Mouse (Mus musculus) kidney, postnatal 0 days (tissue): ENCODE measurements around the gene Gm815. TPM values are rescaled to one million over a fixed set of nuclear protein-coding genes. Genes with fewer than 3 reads are reported as not detected.

Experiments
- ATAC-seq: fragments of 200-750 bp; cut with Nextera tagmentation; replicated peaks from 2 replicates; pipeline ENCODE4 v1.8.0; 2017; ENCODE audit warnings: low read depth, moderate number of reproducible peaks, moderate TSS enrichment, moderate library complexity; ENCODE audit not compliant: low FRiP score
- DNase-seq: peaks from one replicate; pipeline ENCODE4 v3.0.0-alpha.2; 2016; ENCODE audit warnings: low spot score
- H3K27ac ChIP-seq: fragments of 300-500 bp; sonication (generic); 2 replicates; pipeline ENCODE4 v1.5.1; 2014; ENCODE audit warnings: mild to moderate bottlenecking
- H3K27me3 ChIP-seq: fragments of 300-500 bp; sonication (generic); 2 replicates; pipeline ENCODE4 v1.6.1; 2014; ENCODE audit warnings: low read length, mixed read lengths; ENCODE audit not compliant: insufficient read depth
- H3K36me3 ChIP-seq: fragments of 300-500 bp; sonication (generic); 2 replicates; pipeline ENCODE4 v1.6.1; 2014; ENCODE audit warnings: low read length, mixed read lengths; ENCODE audit not compliant: insufficient read depth
- H3K4me1 ChIP-seq: fragments of 300-500 bp; sonication (generic); replicated peaks from 2 replicates; pipeline ENCODE4 v1.6.1; 2014; ENCODE audit warnings: antibody characterized with exemption, low read length, mixed read lengths; ENCODE audit not compliant: insufficient read depth
- H3K4me2 ChIP-seq: fragments of 300-500 bp; sonication (generic); 2 replicates; pipeline ENCODE4 v1.6.1; 2014; ENCODE audit warnings: mild to moderate bottlenecking, low read length, moderate library complexity, mixed read lengths
- H3K4me3 ChIP-seq: fragments of 300-500 bp; sonication (generic); replicated peaks from 2 replicates; pipeline ENCODE4 v1.5.1; 2014; ENCODE audit warnings: low read depth, low read length
- H3K9ac ChIP-seq: fragments of 300-500 bp; sonication (generic); 2 replicates; pipeline ENCODE4 v1.6.1; 2014; ENCODE audit warnings: low read depth, low read length
- H3K9me3 ChIP-seq: fragments of 300-500 bp; sonication (generic); replicated peaks from 2 replicates; pipeline ENCODE4 v1.6.1; 2016; ENCODE audit warnings: low read length, inconsistent platforms, mixed read lengths
- CTCF ChIP-seq: IDR thresholded peaks from 2 replicates; pipeline ENCODE4 v1.5.1; 2016; ENCODE audit warnings: antibody characterized with exemption, low read depth, mild to moderate bottlenecking, moderate library complexity
- WGBS: fragments of 180-500 bp; shearing (Covaris S2); extraction: QIAGEN DNeasy Blood & Tissue Kit; methylation state at CpG from one replicate; pipeline ENCODE4 v1.1.7; 2014; 5-methylcytosine and 5-hydroxymethylcytosine counted together
- polyA plus RNA-seq: library from polyadenylated mRNA; unstranded; fragments of >200 nt; fragmentation: Nextera tagmentation; extraction: Ambion mirVana; gene quantifications from 2 replicates; pipeline ENCODE4 v1.2.1, GENCODE M21; 2015

Gm815 gene
- polyA plus RNA-seq, 1 experiment from 2014 or later: 0.29 TPM

DNA sequence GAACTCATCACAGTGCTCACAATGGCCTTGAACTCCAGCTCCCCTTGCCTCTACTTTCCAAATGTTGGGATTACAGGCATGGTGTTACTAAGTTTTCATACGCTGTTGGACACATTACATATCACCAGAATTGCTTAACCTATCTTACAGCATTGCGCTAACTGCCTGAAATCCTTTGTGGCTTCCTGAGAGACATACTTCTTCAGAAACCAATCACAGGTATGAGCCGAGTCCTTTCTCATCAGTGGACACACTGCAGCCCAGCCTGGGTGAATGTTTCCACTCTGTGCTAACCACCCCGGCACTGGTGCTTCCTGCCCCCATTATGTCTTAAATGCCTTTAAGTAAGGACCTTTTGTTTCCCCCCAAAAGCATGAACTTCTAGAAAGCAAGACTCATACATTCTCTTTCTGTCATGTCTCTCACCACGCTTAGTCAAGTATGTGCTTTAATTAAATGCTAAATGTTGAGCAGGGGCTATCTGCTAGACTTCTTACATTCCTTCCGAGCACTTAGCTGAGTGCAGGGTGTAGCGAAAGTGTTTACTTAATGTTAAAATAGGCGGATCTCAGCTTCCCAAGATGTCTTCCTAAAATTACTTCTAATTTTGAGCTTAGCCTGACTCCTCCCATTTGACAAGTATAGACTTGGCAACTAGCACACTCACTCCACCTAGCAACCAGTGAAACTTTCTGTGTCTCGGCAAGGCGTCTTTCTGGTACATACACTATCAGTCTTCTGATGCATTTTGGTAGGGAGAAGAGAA, 34.5 kb upstream of the Gm815 start:
- H3K4me3 ChIP-seq: no peak overlapping the region
- no peak for ATAC-seq
- H3K9me3 ChIP-seq: no peaks in the 10 kb centered on the region
- no peak overlapping the region for H3K27ac ChIP-seq
- DNase-seq: peak; percentile 65
- no peak for TF ChIP-seq CTCF
- H3K9ac ChIP-seq: no peak overlapping the region
- 65% methylated on average over 10 of the region's 10 CpGs for WGBS
- no peaks in the 10 kb centered on the region for H3K27me3 ChIP-seq
- H3K4me2 ChIP-seq: no peak overlapping the region
- no peaks in the 10 kb centered on the region for H3K4me1 ChIP-seq
- no peaks in the 10 kb centered on the region for H3K36me3 ChIP-seq

DNA sequence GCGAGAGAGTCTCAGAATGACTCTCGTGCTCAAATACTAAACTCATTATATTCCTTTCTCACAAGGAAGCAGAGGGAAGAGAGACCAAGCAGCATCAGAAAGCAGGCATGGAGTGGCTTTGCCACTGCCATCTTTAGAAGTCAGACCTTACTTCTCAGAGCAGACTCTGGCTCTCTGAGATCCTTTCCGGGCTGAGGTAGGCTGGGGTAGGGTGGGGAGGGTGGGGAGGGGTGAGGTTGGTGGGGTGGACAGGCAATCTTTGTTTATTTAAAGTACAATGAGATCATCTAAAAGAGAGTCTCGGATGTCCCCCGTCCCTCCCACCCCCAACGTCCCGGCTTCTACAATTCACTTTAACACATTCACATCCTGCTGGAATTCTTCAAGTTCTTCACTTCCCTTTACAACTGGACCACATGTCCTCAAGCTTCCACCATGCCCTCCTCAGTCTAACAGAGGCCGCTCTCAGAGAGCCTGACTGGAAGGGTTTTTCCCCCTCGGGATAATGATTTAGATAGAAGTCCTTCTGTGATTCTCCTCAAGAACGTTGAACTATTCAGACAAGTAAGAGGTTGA, 33.3 kb upstream of the Gm815 start:
- ATAC-seq (0 out of 2 replicates have a peak, but pooled peaks have one; percentile 17), DNase-seq (peak; percentile 51)
- Histone ChIP-seq H3K9ac (no peak overlapping the region), H3K27ac (no peak overlapping the region), H3K4me2 (no peak overlapping the region), H3K4me1 (no peaks in the 10 kb centered on the region), H3K36me3 (no peaks in the 10 kb centered on the region), H3K27me3 (no peaks in the 10 kb centered on the region), H3K9me3 (no peaks in the 10 kb centered on the region), H3K4me3 (no peak overlapping the region)
- WGBS: 38% methylated on average over 10 of the region's 10 CpGs
- TF ChIP-seq CTCF: no peak

DNA sequence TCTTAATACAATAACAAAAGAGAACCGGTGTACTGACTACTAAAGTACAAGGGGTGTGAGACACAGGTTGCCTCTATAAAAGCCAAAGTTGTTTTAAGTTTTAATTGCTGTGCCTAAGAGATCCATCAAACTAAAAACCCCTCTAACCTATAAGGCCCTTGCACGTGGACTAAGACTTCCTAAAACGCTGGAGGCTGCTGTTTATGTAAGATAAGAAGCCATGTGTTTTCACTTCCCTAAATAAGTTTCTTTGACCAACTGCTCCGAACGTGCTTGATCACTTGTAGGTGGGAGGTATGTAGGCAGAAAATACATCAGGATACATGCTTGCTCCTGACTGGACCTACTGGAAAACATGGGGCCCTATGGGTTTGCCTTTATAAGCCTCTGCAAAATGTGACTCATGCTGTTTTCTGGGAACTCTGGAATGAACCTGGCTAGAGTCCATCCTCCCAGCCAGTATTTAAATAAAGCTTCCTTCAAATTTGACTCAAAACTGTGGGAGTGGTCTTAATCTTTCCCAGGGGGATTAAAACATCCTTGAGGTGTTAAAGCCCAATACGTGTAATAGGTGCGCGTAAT, 31.9 kb upstream of the Gm815 start:
- H3K36me3 ChIP-seq: no peaks in the 10 kb centered on the region
- H3K4me1 ChIP-seq: no peaks in the 10 kb centered on the region
- H3K27me3 ChIP-seq: no peaks in the 10 kb centered on the region
- ATAC-seq (no peak), DNase-seq (peak; percentile 61)
- WGBS: 47% methylated on average over 8 of the region's 8 CpGs
- no peak for TF ChIP-seq CTCF
- H3K9me3 ChIP-seq: no peaks in the 10 kb centered on the region
- no peak overlapping the region for H3K9ac ChIP-seq
- H3K4me3 ChIP-seq: no peak overlapping the region
- no peak overlapping the region for H3K27ac ChIP-seq
- no peak overlapping the region for H3K4me2 ChIP-seq

DNA sequence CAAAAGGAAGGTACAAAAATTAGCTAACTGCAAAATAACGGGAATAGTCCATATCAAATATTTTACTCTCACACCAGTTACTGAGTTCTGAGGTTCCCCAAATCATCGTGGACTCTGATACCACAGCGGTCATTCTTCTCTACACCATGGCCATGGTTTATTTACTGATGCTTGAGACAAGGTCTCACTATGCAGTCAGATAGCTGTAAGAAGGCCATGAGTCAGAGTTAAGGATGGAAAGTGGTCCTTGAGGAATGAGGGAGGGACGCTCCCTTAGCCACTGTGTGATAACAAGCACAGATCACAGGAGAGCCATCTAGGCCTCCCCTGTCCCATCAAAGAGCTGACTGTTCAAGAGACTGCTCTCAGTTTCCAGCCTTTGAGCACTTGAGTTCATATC, 31.0 kb upstream of the Gm815 start:
- TF ChIP-seq CTCF: no peak
- WGBS: 93% methylated on average over 4 of the region's 4 CpGs
- no peak overlapping the region for H3K27ac ChIP-seq
- H3K9me3 ChIP-seq: no peaks in the 10 kb centered on the region
- DNase-seq (no peak), ATAC-seq (no peak)
- no peak overlapping the region for H3K4me2 ChIP-seq
- no peak overlapping the region for H3K4me3 ChIP-seq
- no peaks in the 10 kb centered on the region for H3K36me3 ChIP-seq
- H3K4me1 ChIP-seq: no peaks in the 10 kb centered on the region
- no peak overlapping the region for H3K9ac ChIP-seq
- no peaks in the 10 kb centered on the region for H3K27me3 ChIP-seq

DNA sequence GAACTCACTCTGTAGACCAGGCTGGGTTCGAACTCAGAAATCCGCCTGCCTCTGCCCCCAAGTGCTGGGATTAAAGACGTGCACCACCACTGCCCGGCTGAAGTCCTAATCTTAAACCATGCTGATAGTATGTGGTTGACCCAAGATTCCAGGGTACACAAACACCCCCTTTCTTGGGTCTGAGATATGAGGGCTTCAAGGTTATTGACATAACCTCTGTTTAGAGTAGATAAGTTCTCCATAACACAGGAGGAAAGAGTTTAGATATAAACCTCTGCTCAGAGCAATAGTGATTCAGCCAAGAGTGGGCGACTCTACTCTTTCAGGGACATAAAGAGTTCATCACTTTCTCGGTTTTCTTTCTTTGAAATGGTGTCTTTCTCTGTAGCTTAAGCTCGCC, 30.5 kb upstream of the Gm815 start:
- H3K4me3 ChIP-seq: no peak overlapping the region
- H3K4me2 ChIP-seq: no peak overlapping the region
- H3K27ac ChIP-seq: no peak overlapping the region
- WGBS: 84% methylated on average over 7 of the region's 7 CpGs
- no peak for TF ChIP-seq CTCF
- no peaks in the 10 kb centered on the region for H3K27me3 ChIP-seq
- no peak for ATAC-seq
- no peaks in the 10 kb centered on the region for H3K4me1 ChIP-seq
- H3K9ac ChIP-seq: no peak overlapping the region
- no peaks in the 10 kb centered on the region for H3K9me3 ChIP-seq
- H3K36me3 ChIP-seq: no peaks in the 10 kb centered on the region
- no peak for DNase-seq

DNA sequence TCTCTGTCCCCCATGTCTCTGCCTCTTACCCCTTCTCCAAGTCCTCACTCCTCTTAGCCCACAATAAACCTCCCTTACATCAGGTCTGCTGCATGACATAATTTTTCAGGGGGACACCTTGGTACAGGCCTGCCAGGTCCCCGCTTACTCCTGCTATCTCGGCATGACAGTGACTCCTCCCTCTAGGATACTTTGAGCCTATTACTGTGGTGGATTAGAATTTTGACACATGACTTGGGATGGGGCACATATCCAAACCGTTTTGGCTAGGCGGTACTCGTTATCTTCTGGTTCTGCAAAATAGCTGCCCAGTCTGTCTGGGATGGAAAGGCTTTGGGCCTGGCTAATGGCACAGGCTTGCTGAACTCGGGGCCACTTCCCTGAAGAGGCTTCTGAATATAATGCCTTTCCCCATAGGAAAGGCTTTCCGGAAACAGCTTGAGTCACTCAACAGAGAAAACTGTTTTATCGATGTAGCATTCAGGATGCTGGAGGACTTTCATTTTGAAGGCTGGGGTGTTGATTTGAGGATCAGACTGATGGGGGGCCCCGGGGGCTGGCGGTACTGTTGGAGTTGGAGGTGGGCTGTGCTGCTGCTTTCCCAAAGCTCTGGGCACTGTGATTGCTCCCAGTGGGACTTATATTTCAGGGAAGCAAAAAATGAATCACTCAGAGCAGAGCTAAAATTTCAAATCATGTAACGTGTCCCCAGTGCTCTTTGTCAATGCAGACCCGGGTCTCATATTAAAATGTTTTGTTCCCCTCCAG, 27.1 kb upstream of the Gm815 start:
- WGBS: 61% methylated on average over 12 of the region's 12 CpGs
- no peak for ATAC-seq
- no peaks in the 10 kb centered on the region for H3K27me3 ChIP-seq
- H3K9ac ChIP-seq: no peak overlapping the region
- no peaks in the 10 kb centered on the region for H3K9me3 ChIP-seq
- H3K4me1 ChIP-seq: no peaks in the 10 kb centered on the region
- no peak overlapping the region for H3K4me3 ChIP-seq
- peak overlapping the region; percentile 30 for H3K4me2 ChIP-seq
- H3K27ac ChIP-seq: peak overlapping the region; percentile 71
- DNase-seq: peak; percentile 65
- H3K36me3 ChIP-seq: no peaks in the 10 kb centered on the region
- no peak for TF ChIP-seq CTCF
